Mouse (Mus musculus) megakaryocyte, embryonic 14.5 days (primary cell): ENCODE results near the gene Izumo4.

Source experiments
- FLI1 ChIP-seq: IDR thresholded peaks from 2 replicates; pipeline ENCODE4 v1.6.1; 2012; ENCODE audit warnings: low read length, inconsistent platforms, mixed read lengths
- GATA1 ChIP-seq: IDR thresholded peaks from 3 replicates; pipeline ENCODE4 v1.6.1; 2012; ENCODE audit warnings: mixed read lengths, low read length, inconsistent platforms, borderline replicate concordance

GRCm38 (mm10) chr10:80675405-80676197 lies 26.4 kb upstream of the Izumo4 start:
- TF ChIP-seq GATA1 (no peak), FLI1 (no peak)
